ENCODE assay signal across 8 mouse cellular contexts in genomic region chr11:68589055-68589809, GRCm38 (mm10). TPM values are rescaled to one million over a fixed set of nuclear protein-coding genes. Genes with fewer than 3 reads are reported as not detected.
DNase-seq lines count a peak whose midpoint lies in the region; ATAC-seq and TF ChIP-seq lines count a peak whose summit lies in the region.

No protein-coding gene starts in this region.

- no peaks in the 10 kb centered on the region for H3K36me3 ChIP-seq in hindbrain, embryonic 10.5 days
- H3K36me3 ChIP-seq in hindbrain, embryonic 16.5 days (ENCODE audit: control insufficient read depth, insufficient read depth, low read length), result no peaks in the 10 kb centered on the region
- H3K36me3 ChIP-seq in stomach, embryonic 16.5 days (ENCODE audit: control insufficient read depth, insufficient read depth, low read length), result no peaks in the 10 kb centered on the region

- H3K4me1 ChIP-seq in hindbrain, embryonic 10.5 days (replicated peaks), result peaks cover 50% of the 10 kb centered on the region
- peaks cover under 1% of the 10 kb centered on the region for H3K4me1 ChIP-seq in hindbrain, embryonic 16.5 days (ENCODE audit: control insufficient read depth, insufficient read depth, low read depth, low read length)
- H3K4me1 ChIP-seq in bone marrow, adult 2 months (ENCODE audit: control insufficient read depth, insufficient read depth, low read length), result no peaks in the 10 kb centered on the region
- H3K4me1 ChIP-seq in embryonic fibroblast, embryonic 13.5 days (ENCODE audit: control insufficient read depth, insufficient read depth, low read length), result 0 out of 2 replicates have a peak, but pooled peaks cover 5% of the 10 kb centered on the region
- peaks cover 7% of the 10 kb centered on the region; the same call in 1 of the 2 replicates for H3K4me1 ChIP-seq in stomach, embryonic 16.5 days (ENCODE audit: control insufficient read depth, insufficient read depth, low read length)

- H3K4me2 ChIP-seq in hindbrain, embryonic 16.5 days (ENCODE audit: low read length), result no peak overlapping the region
- no peak overlapping the region for H3K4me2 ChIP-seq in stomach, embryonic 16.5 days (ENCODE audit: low read depth, low read length)

- 72% methylated on average over 8 of the region's 8 CpGs for WGBS in hindbrain, embryonic 10.5 days
- WGBS in hindbrain, embryonic 16.5 days, result 66% methylated on average over 8 of the region's 8 CpGs
- 63% methylated on average over 8 of the region's 8 CpGs for WGBS in bone marrow, adult 2 months
- 62% methylated on average over 8 of the region's 8 CpGs for WGBS in stomach, embryonic 16.5 days

- H3K27ac ChIP-seq in hindbrain, embryonic 10.5 days, result no peak overlapping the region
- H3K27ac ChIP-seq in hindbrain, embryonic 16.5 days (ENCODE audit: low read depth, low read length), result no peak overlapping the region
- H3K27ac ChIP-seq in bone marrow, adult 2 months (ENCODE audit: control insufficient read depth, insufficient read depth, low read depth, low read length, poor library complexity), result no peak overlapping the region
- no peak overlapping the region for H3K27ac ChIP-seq in embryonic fibroblast, embryonic 13.5 days (ENCODE audit: insufficient read depth, low read length)
- H3K27ac ChIP-seq in stomach, embryonic 16.5 days (ENCODE audit: low read length), result no peak overlapping the region

- DNase-seq in hindbrain, embryonic 10.5 days (ENCODE audit: low spot score), result peak; percentile 69
- peak; percentile 91 for DNase-seq in heart, postnatal 4 days
- DNase-seq in left cerebral cortex, adult 11 months (ENCODE audit: low spot score), result peak; percentile 77
- peak; percentile 84 for DNase-seq in mesoderm, embryonic 11.5 days (ENCODE audit: low read depth, low spot score)

- H3K4me3 ChIP-seq in hindbrain, embryonic 10.5 days, result no peak overlapping the region
- no peak overlapping the region for H3K4me3 ChIP-seq in hindbrain, embryonic 16.5 days (ENCODE audit: low read length)
- no peak overlapping the region for H3K4me3 ChIP-seq in bone marrow, adult 2 months (replicated peaks; ENCODE audit: control insufficient read depth, low read depth, low read length)
- H3K4me3 ChIP-seq in embryonic fibroblast, embryonic 13.5 days (ENCODE audit: insufficient read depth, low read length), result no peak overlapping the region
- no peak overlapping the region for H3K4me3 ChIP-seq in stomach, embryonic 16.5 days (replicated peaks; ENCODE audit: low read length)

- TF ChIP-seq POLR2A in bone marrow, adult 2 months (IDR thresholded peaks at IDR 0.05; ENCODE audit: borderline replicate concordance, control insufficient read depth, low read depth, low read length), result no peak
- TF ChIP-seq POLR2A in embryonic fibroblast, embryonic 13.5 days (IDR thresholded peaks at IDR 0.05; ENCODE audit: low read depth, low read length), result no peak

- H3K9me3 ChIP-seq in hindbrain, embryonic 10.5 days, result no peaks in the 10 kb centered on the region
- H3K9me3 ChIP-seq in hindbrain, embryonic 16.5 days (ENCODE audit: control insufficient read depth, low read length), result no peaks in the 10 kb centered on the region
- no peaks in the 10 kb centered on the region for H3K9me3 ChIP-seq in stomach, embryonic 16.5 days (replicated peaks; ENCODE audit: control insufficient read depth, low read length)

- no peak for ATAC-seq in hindbrain, embryonic 16.5 days
- ATAC-seq in stomach, embryonic 16.5 days (ENCODE audit: insufficient read depth, low FRiP score), result peak; percentile 56; the same call in 1 of the 2 replicates

- H3K27me3 ChIP-seq in hindbrain, embryonic 10.5 days (ENCODE audit: insufficient read depth, poor library complexity, severe bottlenecking), result no peaks in the 10 kb centered on the region
- no peaks in the 10 kb centered on the region for H3K27me3 ChIP-seq in hindbrain, embryonic 16.5 days (replicated peaks; ENCODE audit: control insufficient read depth, insufficient read depth, low read length)
- peaks cover 4% of the 10 kb centered on the region; the same call in 1 of the 2 replicates for H3K27me3 ChIP-seq in stomach, embryonic 16.5 days (ENCODE audit: control insufficient read depth, insufficient read depth, low read length)

- TF ChIP-seq CTCF in bone marrow, adult 2 months (IDR thresholded peaks at IDR 0.05; ENCODE audit: control insufficient read depth, insufficient read depth, low read length), result peak; percentile 86
- peak; percentile 84 for TF ChIP-seq CTCF in embryonic fibroblast, embryonic 13.5 days (IDR thresholded peaks at IDR 0.05; ENCODE audit: borderline replicate concordance, insufficient read depth, low read length)

- no peak overlapping the region for H3K9ac ChIP-seq in hindbrain, embryonic 16.5 days (ENCODE audit: low read depth, low read length)
- no peak overlapping the region for H3K9ac ChIP-seq in stomach, embryonic 16.5 days (ENCODE audit: low read length)

RNA-seq across cellular contexts. Expression of gene Ccdc42, which starts 2.4 kb away (rescaled TPM):
- polyA plus RNA-seq in hindbrain, embryonic 10.5 days (2016; fragmentation: Nextera tagmentation; extraction: Ambion mirVana), result 2.5 and 3.1 TPM in 2 replicates
- 0.36 TPM in 1 of 2 replicates, not detected in the other for polyA plus RNA-seq in hindbrain, embryonic 16.5 days (2015; fragmentation: Nextera tagmentation; extraction: Ambion mirVana)
- not detected in 2 replicates for polyA plus RNA-seq in bone marrow, adult 2 months (2011; ENCODE audit: insufficient read depth, insufficient read length, low replicate concordance, missing spikeins)
- not detected in 2 replicates for polyA plus RNA-seq in embryonic fibroblast, embryonic 13.5 days (2011; ENCODE audit: insufficient read length, low read depth, missing spikeins)
- total RNA-seq in heart, postnatal 4 days (2021), result under 1 TPM in 1 of 2 experiments, not detected in 1; 0.25 TPM
- 0.41 and 0.49 TPM in 2 replicates for polyA plus RNA-seq in stomach, embryonic 16.5 days (2015; fragmentation: Nextera tagmentation; extraction: Ambion mirVana)

RNA-seq across cellular contexts. Expression of gene Mfsd6l, which starts 33.2 kb away (rescaled TPM):
- 0.17 and 0.22 TPM in 2 replicates for polyA plus RNA-seq in hindbrain, embryonic 10.5 days (2016; fragmentation: Nextera tagmentation; extraction: Ambion mirVana)
- 0.07 and 0.08 TPM in 2 replicates for polyA plus RNA-seq in hindbrain, embryonic 16.5 days (2015; fragmentation: Nextera tagmentation; extraction: Ambion mirVana)
- polyA plus RNA-seq in bone marrow, adult 2 months (2011; ENCODE audit: insufficient read depth, insufficient read length, low replicate concordance, missing spikeins), result 0.97 and 1.1 TPM in 2 replicates
- polyA plus RNA-seq in embryonic fibroblast, embryonic 13.5 days (2011; ENCODE audit: insufficient read length, low read depth, missing spikeins), result not detected in 2 replicates
- under 1 TPM; 0.36 to 0.60 TPM for total RNA-seq in heart, postnatal 4 days (2021)
- polyA plus RNA-seq in stomach, embryonic 16.5 days (2015; fragmentation: Nextera tagmentation; extraction: Ambion mirVana), result 2.0 and 2.8 TPM in 2 replicates
